Mouse (Mus musculus): ENCODE results near the gene Ackr1. TPM values are rescaled to one million over a fixed set of nuclear protein-coding genes. Genes with fewer than 3 reads are reported as not detected.

The Ackr1 gene
- polyA plus RNA-seq (2015; fragmentation: Nextera tagmentation; extraction: Ambion mirVana), result 74.7 and 83.3 TPM in 2 replicates

DNA sequence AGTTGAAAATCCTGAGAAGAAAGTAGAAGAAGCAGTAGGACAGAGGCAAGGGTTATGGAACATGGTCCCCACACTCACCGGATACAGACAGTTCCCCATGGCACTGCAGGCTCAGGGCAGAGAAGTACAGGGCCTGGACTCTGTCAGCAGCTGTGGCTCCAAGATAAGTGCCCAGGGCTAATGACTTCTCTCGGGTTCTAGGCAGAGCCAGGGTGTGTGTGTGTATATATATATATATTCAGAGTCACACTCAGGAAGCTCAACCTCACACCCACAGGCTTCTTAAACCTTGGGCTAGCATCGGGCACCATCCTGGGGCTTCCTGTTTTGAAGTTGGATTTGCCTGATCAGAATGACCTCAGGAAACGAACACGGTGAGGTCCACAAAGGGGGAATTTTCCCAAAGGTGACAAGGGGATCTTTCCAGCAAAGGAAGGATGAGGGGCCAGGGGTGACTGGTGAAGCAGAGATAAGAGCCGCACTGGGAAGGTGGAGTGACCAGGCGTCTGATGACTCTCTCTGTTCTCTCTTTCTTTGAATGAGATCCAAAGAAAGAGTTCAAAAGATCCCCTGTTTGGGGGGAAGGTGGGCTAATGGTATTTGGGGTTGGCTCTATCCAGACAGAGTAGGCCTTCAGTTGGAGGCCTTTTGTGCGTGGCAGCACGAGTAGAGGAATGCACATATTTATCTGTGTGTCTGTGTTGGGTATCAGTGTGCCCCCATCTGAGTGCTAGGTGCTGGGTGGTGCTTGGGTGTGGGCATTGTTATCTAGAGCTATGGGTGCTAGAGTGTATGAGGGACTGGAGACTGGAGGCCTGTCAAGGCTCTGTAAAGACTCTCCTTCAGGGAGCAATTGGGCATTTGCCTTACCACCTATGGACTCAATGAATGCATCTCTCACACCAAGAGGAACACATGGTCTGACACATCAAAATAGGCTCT lies at the start of gene Ackr1:
Gene Ackr1 (minus strand): TSS at position 439 of the 942 bp plus-strand sequence.
- Histone ChIP-seq H3K9ac (peak within 1 kb of the TSS; percentile 83), H3K27ac (replicated peaks) (peak within 1 kb of the TSS; percentile 98), H3K36me3 (replicated peaks) (no peaks in the 10 kb centered on the region; the same call in 1 of the 2 replicates), H3K4me2 (peak within 1 kb of the TSS; percentile 72), H3K4me3 (replicated peaks) (peak within 1 kb of the TSS; percentile 71), H3K9me3 (replicated peaks) (no peaks in the 10 kb centered on the region), H3K4me1 (replicated peaks) (peaks cover 72% of the 10 kb centered on the region), H3K27me3 (no peaks in the 10 kb centered on the region)
- peak; percentile 91 for ATAC-seq (ENCODE audit: insufficient read depth)
- WGBS (ENCODE audit: insufficient replicate concordance), result 10% methylated on average over 9 of the region's 9 CpGs

DNA sequence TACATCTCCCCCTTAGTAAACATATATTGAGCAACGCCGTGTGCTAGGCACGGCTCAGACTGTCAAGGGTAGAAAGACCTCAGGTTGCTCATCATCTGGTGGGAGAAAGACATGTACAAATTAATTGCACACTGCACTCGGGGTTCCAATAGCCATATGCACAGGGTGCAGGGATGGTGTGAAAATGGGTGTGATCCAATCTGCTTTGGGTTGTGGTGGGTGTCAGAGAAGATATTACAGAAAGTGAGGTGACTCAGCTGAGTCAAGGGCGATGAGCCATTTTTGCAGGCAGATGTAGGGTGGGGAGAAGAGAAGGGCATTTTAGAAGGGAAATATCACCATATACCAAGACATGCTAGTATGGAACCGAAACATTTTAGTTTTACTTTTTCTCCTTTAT lies 47.9 kb upstream of the Ackr1 start:
- no peak overlapping the region for H3K9ac ChIP-seq
- H3K4me2 ChIP-seq, result no peak overlapping the region
- no peaks in the 10 kb centered on the region for H3K36me3 ChIP-seq (replicated peaks)
- 72% methylated on average over 6 of the region's 6 CpGs for WGBS (ENCODE audit: insufficient replicate concordance)
- H3K9me3 ChIP-seq (replicated peaks), result no peaks in the 10 kb centered on the region
- H3K27me3 ChIP-seq, result no peaks in the 10 kb centered on the region
- no peak for ATAC-seq (ENCODE audit: insufficient read depth)
- H3K4me3 ChIP-seq (replicated peaks), result no peak overlapping the region
- H3K4me1 ChIP-seq (replicated peaks), result no peaks in the 10 kb centered on the region
- H3K27ac ChIP-seq (replicated peaks), result no peak overlapping the region

DNA sequence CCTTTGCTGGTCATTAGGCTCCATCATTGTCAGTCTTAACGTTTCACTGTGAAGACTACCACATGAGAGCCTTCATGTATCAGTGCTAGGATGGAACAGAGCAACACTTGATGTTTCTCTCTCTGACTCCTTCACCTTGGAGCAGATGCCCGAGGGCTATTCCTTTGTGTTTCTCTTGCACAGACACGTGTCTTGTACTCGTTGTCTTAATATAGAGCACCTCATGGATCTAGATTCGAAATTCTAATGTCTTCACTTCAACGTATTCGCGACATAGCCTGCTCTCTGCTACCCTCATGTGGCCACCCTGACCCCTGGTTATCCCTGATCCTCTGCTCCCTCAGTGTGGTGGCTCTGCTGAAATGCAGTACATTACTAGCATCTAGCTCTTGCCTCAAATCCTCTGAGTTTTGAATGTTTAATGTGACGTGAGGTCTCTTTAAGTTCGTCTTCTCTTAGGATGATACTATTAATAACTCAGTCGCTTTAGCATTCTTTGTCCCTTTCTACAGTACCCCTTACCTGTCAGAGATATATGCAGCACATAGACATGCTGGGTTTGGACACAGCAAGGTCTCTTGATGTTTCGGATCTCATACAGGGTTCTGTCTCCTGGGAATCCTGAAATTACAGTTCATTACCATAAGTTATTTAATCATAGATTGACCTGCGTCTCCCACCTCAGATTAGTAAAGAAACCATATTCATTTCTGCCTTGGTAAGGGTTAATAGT lies 44.0 kb upstream of the Ackr1 start:
- no peaks in the 10 kb centered on the region; the same call in 1 of the 2 replicates for H3K27me3 ChIP-seq
- no peak overlapping the region for H3K27ac ChIP-seq (replicated peaks)
- H3K36me3 ChIP-seq (replicated peaks), result no peaks in the 10 kb centered on the region
- H3K4me1 ChIP-seq (replicated peaks), result no peaks in the 10 kb centered on the region
- no peaks in the 10 kb centered on the region for H3K9me3 ChIP-seq (replicated peaks)
- H3K4me3 ChIP-seq (replicated peaks), result no peak overlapping the region
- 25% methylated on average over 13 of the region's 13 CpGs for WGBS (ENCODE audit: insufficient replicate concordance)
- ATAC-seq (ENCODE audit: insufficient read depth), result peak; percentile 52; the same call in 1 of the 2 replicates
- H3K9ac ChIP-seq, result no peak overlapping the region
- H3K4me2 ChIP-seq, result no peak overlapping the region

- 52% methylated on average over 7 of the region's 7 CpGs for WGBS (ENCODE audit: insufficient replicate concordance)
- no peak overlapping the region for H3K4me3 ChIP-seq (replicated peaks)
- no peaks in the 10 kb centered on the region for H3K9me3 ChIP-seq (replicated peaks)
- ATAC-seq (ENCODE audit: insufficient read depth), result no peak
- no peaks in the 10 kb centered on the region for H3K36me3 ChIP-seq (replicated peaks)
- H3K4me2 ChIP-seq, result no peak overlapping the region
- no peak overlapping the region for H3K9ac ChIP-seq
- no peaks in the 10 kb centered on the region for H3K4me1 ChIP-seq (replicated peaks)
- H3K27ac ChIP-seq (replicated peaks), result no peak overlapping the region
- H3K27me3 ChIP-seq, result peaks cover 24% of the 10 kb centered on the region
Observed at GRCm38 (mm10) chr1:173374020-173374419, 40.5 kb upstream of the Ackr1 start.

- Histone ChIP-seq H3K9me3 (replicated peaks) (no peaks in the 10 kb centered on the region), H3K36me3 (replicated peaks) (no peaks in the 10 kb centered on the region), H3K9ac (no peak overlapping the region), H3K4me3 (replicated peaks) (no peak overlapping the region), H3K4me1 (replicated peaks) (peaks cover 7% of the 10 kb centered on the region), H3K27me3 (peaks cover 48% of the 10 kb centered on the region), H3K4me2 (no peak overlapping the region), H3K27ac (replicated peaks) (no peak overlapping the region)
- 64% methylated on average over 6 of the region's 6 CpGs for WGBS (ENCODE audit: insufficient replicate concordance)
- ATAC-seq (ENCODE audit: insufficient read depth), result no peak
Observed at GRCm38 (mm10) chr1:173371586-173371985, 38.0 kb upstream of the Ackr1 start.

- Histone ChIP-seq H3K27me3 (peaks cover 59% of the 10 kb centered on the region), H3K27ac (replicated peaks) (no peak overlapping the region), H3K4me2 (no peak overlapping the region), H3K4me3 (replicated peaks) (no peak overlapping the region), H3K9ac (no peak overlapping the region), H3K9me3 (replicated peaks) (no peaks in the 10 kb centered on the region), H3K4me1 (replicated peaks) (peaks cover 17% of the 10 kb centered on the region), H3K36me3 (replicated peaks) (no peaks in the 10 kb centered on the region)
- WGBS (ENCODE audit: insufficient replicate concordance), result 69% methylated on average over 6 of the region's 6 CpGs
- ATAC-seq (ENCODE audit: insufficient read depth), result no peak
Observed at GRCm38 (mm10) chr1:173370456-173370855, 36.9 kb upstream of the Ackr1 start.

DNA sequence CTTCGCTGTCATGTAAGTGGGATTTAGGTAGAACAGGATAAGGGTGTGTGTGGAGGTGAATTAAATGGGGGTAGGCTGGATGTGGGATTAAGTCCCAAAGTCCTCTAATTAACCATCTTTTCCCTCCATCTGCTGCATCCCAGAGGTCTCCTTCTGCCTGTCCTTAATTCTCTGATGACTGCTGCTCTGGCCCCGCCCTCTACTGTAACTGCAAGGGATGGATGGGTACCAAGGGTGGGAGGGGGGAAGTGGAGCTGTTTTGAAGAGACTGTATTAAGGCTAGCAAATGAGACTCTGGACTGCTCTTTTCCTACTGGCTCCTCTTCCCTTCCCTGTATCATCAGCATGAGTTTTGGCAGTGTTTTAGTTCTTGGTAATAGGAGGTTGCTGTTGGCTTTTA lies 36.1 kb upstream of the Ackr1 start:
- ATAC-seq (ENCODE audit: insufficient read depth), result no peak
- Histone ChIP-seq H3K27me3 (peaks cover 68% of the 10 kb centered on the region), H3K36me3 (replicated peaks) (no peaks in the 10 kb centered on the region), H3K4me2 (no peak overlapping the region), H3K4me1 (replicated peaks) (peaks cover 19% of the 10 kb centered on the region), H3K9ac (no peak overlapping the region), H3K9me3 (replicated peaks) (no peaks in the 10 kb centered on the region), H3K27ac (replicated peaks) (no peak overlapping the region), H3K4me3 (replicated peaks) (no peak overlapping the region)
- 55% methylated on average over 2 of the region's 2 CpGs for WGBS (ENCODE audit: insufficient replicate concordance)

GRCm38 (mm10) chr1:173367356-173368046 lies 34.0 kb upstream of the Ackr1 start, which contains the start of gene Cadm3:
TSS of gene Cadm3 (minus strand) at chr1:173367695.
- ATAC-seq (ENCODE audit: insufficient read depth), result no peak
- Histone ChIP-seq H3K9me3 (replicated peaks) (no peaks in the 10 kb centered on the region), H3K27me3 (peaks cover 83% of the 10 kb centered on the region), H3K4me3 (replicated peaks) (peak within 1 kb of the TSS; percentile 26), H3K4me1 (replicated peaks) (peaks cover 19% of the 10 kb centered on the region), H3K4me2 (peak within 1 kb of the TSS; percentile 40), H3K27ac (replicated peaks) (no peak within 1 kb of the TSS), H3K9ac (no peak within 1 kb of the TSS), H3K36me3 (replicated peaks) (no peaks in the 10 kb centered on the region)
- under 1% methylated on average over 46 of the region's 46 CpGs for WGBS (ENCODE audit: insufficient replicate concordance)

DNA sequence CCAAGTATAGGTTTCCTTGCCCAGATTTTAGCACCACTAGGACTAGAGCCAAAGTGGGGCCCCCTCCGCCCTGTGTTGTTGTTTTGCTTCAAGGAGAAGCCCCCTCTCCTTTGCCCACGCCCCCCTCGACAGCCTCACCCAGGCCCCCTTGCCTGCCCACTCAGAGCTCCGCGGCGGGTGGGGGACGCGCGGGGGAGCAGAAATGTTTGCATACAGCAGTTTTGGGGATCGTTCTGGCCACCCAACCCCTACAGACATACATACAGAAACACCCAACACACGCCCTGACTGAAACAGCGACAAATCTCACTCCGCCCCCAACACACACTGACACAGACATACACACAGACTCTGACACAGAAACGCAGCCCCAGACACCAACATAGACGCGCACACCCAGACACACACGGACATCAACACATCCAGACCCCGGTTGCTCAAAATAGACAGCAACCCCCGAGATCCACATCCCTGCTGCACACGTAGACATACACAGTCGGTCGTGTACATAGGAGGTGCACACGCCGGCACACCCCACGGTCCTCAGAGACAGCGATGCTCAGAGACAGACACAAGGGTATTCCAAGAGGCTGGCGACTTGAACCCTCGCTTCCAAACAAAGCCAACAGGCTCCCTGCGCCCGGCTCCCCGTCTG lies 33.3 kb upstream of the Ackr1 start:
- Histone ChIP-seq H3K4me3 (replicated peaks) (peak overlapping the region; percentile 26), H3K27me3 (peaks cover 83% of the 10 kb centered on the region), H3K9me3 (replicated peaks) (no peaks in the 10 kb centered on the region), H3K4me1 (replicated peaks) (peaks cover 19% of the 10 kb centered on the region), H3K9ac (no peak overlapping the region), H3K27ac (replicated peaks) (no peak overlapping the region), H3K36me3 (replicated peaks) (no peaks in the 10 kb centered on the region), H3K4me2 (peak overlapping the region; percentile 40)
- 2% methylated on average over 31 of the region's 31 CpGs for WGBS (ENCODE audit: insufficient replicate concordance)
- ATAC-seq (ENCODE audit: insufficient read depth), result no peak

DNA sequence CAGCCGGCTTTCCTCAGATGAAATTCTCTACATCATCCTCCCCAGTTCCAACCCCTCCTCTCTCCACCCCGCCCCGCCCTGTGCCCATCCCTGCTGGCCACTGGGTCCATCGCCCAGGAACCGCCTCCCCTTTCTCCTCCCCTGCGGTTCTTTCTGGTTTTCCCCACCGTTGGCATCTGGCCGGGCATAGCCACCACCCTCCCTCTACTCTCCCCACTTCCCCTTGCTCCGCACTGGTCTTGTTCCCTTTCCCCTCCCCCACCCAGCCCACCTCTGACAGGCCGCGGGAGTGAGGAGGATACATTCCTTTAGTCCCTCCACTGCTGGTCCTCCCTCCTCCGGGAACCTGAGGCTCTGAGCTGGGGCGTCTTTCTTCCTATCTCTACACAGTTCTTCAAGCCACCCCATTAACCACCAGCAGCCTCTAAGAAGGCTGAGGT lies 32.4 kb upstream of the Ackr1 start:
- Histone ChIP-seq H3K27me3 (peaks cover 79% of the 10 kb centered on the region), H3K4me3 (replicated peaks) (no peak overlapping the region), H3K4me2 (no peak overlapping the region)

More for the DNA sequence above, 32.4 kb upstream of the Ackr1 start:
- 5% methylated on average over 13 of the region's 13 CpGs for WGBS (ENCODE audit: insufficient replicate concordance)
- Histone ChIP-seq H3K36me3 (replicated peaks) (no peaks in the 10 kb centered on the region), H3K27ac (replicated peaks) (no peak overlapping the region), H3K4me1 (replicated peaks) (peaks cover 19% of the 10 kb centered on the region), H3K9me3 (replicated peaks) (no peaks in the 10 kb centered on the region), H3K9ac (no peak overlapping the region)
- peak; percentile 49 for ATAC-seq (ENCODE audit: insufficient read depth)

All from liver, embryonic 15.5 days (tissue).